Mouse (Mus musculus) stomach, embryonic 15.5 days (tissue): ENCODE results near the gene Abcg5. TPM values are rescaled to one million over a fixed set of nuclear protein-coding genes. Genes with fewer than 3 reads are reported as not detected.
A peak's percentile ranks its signal among the peaks of the same experiment; 100 is the strongest.

Source experiments
- ATAC-seq: fragments of 200-750 bp; cut with Nextera tagmentation; 2 replicates; pipeline ENCODE4 v1.8.0; 2017; ENCODE audit warnings: low read depth, moderate number of reproducible peaks, moderate TSS enrichment; ENCODE audit not compliant: insufficient read depth, low FRiP score
- H3K27ac ChIP-seq: fragments of 300-500 bp; sonication (generic); 2 replicates; pipeline ENCODE4 v1.5.1; 2015; ENCODE audit warnings: mild to moderate bottlenecking, inconsistent platforms
- H3K27me3 ChIP-seq: fragments of 300-500 bp; sonication (generic); replicated peaks from 2 replicates; pipeline ENCODE4 v1.6.1; 2015; ENCODE audit warnings: inconsistent platforms
- H3K36me3 ChIP-seq: fragments of 300-500 bp; sonication (generic); 2 replicates; pipeline ENCODE4 v1.6.1; 2015; ENCODE audit warnings: inconsistent platforms
- H3K4me1 ChIP-seq: fragments of 300-500 bp; sonication (generic); 2 replicates; pipeline ENCODE4 v1.6.1; 2015; ENCODE audit warnings: inconsistent platforms
- H3K4me2 ChIP-seq: fragments of 300-500 bp; sonication (generic); 2 replicates; pipeline ENCODE4 v1.6.1; 2015; ENCODE audit warnings: mild to moderate bottlenecking, inconsistent platforms
- H3K4me3 ChIP-seq: fragments of 300-500 bp; sonication (generic); replicated peaks from 2 replicates; pipeline ENCODE4 v1.5.1; 2015; ENCODE audit warnings: inconsistent platforms
- H3K9ac ChIP-seq: fragments of 300-500 bp; sonication (generic); 2 replicates; pipeline ENCODE4 v1.6.1; 2015; ENCODE audit warnings: inconsistent platforms
- H3K9me3 ChIP-seq: fragments of 300-500 bp; sonication (generic); 2 replicates; pipeline ENCODE4 v1.6.1; 2016; ENCODE audit warnings: inconsistent platforms
- WGBS: fragments of 180-500 bp; shearing (Covaris S2); methylation state at CpG from one replicate; pipeline ENCODE4 v1.1.7; 2015; 5-methylcytosine and 5-hydroxymethylcytosine counted together
- polyA plus RNA-seq: library from polyadenylated mRNA; unstranded; fragments of >200 nt; fragmentation: Nextera tagmentation; extraction: Ambion mirVana; gene quantifications from 2 replicates; pipeline ENCODE4 v1.2.1, GENCODE M21; 2015

Abcg5 gene
- polyA plus RNA-seq, 1 experiment from 2014 or later = 0.90 TPM

GRCm38 (mm10) chr17:84641893-84642292 is 40.9 kb downstream of the Abcg5 start:
- H3K9ac ChIP-seq = no peak overlapping the region
- peaks cover 5% of the 10 kb centered on the region for H3K4me1 ChIP-seq
- no peaks in the 10 kb centered on the region for H3K36me3 ChIP-seq
- H3K27ac ChIP-seq = no peak overlapping the region
- no peak overlapping the region for H3K4me2 ChIP-seq
- 35% methylated on average over 3 of the region's 3 CpGs for WGBS
- no peak for ATAC-seq
- no peaks in the 10 kb centered on the region for H3K27me3 ChIP-seq
- H3K4me3 ChIP-seq = no peak overlapping the region
- H3K9me3 ChIP-seq = no peaks in the 10 kb centered on the region

GRCm38 (mm10) chr17:84639796-84640378 is 42.9 kb downstream of the Abcg5 start:
- no peak overlapping the region for H3K9ac ChIP-seq
- H3K4me2 ChIP-seq = no peak overlapping the region
- WGBS = 79% methylated on average over 10 of the region's 10 CpGs
- H3K4me1 ChIP-seq = no peaks in the 10 kb centered on the region; the same call in 1 of the 2 replicates
- no peaks in the 10 kb centered on the region for H3K9me3 ChIP-seq
- no peak for ATAC-seq
- no peaks in the 10 kb centered on the region for H3K36me3 ChIP-seq
- H3K27ac ChIP-seq = peak overlapping the region; percentile 2; the same call in 1 of the 2 replicates
- H3K4me3 ChIP-seq = no peak overlapping the region
- no peaks in the 10 kb centered on the region for H3K27me3 ChIP-seq

- ATAC-seq = no peak
- WGBS = 89% methylated on average over 6 of the region's 6 CpGs
Measured at GRCm38 (mm10) chr17:84637971-84638370, 44.8 kb downstream of the Abcg5 start.

GRCm38 (mm10) chr17:84636328-84636727 is 46.5 kb downstream of the Abcg5 start:
- no peaks in the 10 kb centered on the region for H3K27me3 ChIP-seq
- H3K4me1 ChIP-seq = no peaks in the 10 kb centered on the region; the same call in 1 of the 2 replicates
- no peak overlapping the region for H3K4me2 ChIP-seq
- 48% methylated on average over 8 of the region's 8 CpGs for WGBS
- no peak for ATAC-seq
- no peaks in the 10 kb centered on the region for H3K36me3 ChIP-seq
- no peak overlapping the region for H3K4me3 ChIP-seq
- no peak overlapping the region for H3K9ac ChIP-seq
- no peaks in the 10 kb centered on the region for H3K9me3 ChIP-seq
- no peak overlapping the region; the same call in 1 of the 2 replicates for H3K27ac ChIP-seq

More at GRCm38 (mm10) chr17:84637971-84638370, 44.8 kb downstream of the Abcg5 start:
- Histone ChIP-seq H3K27ac (no peak overlapping the region), H3K4me2 (no peak overlapping the region), H3K27me3 (no peaks in the 10 kb centered on the region), H3K36me3 (no peaks in the 10 kb centered on the region), H3K4me3 (no peak overlapping the region), H3K9ac (no peak overlapping the region), H3K9me3 (no peaks in the 10 kb centered on the region), H3K4me1 (no peaks in the 10 kb centered on the region; the same call in 1 of the 2 replicates)

- no peaks in the 10 kb centered on the region for H3K36me3 ChIP-seq
- no peak overlapping the region for H3K9ac ChIP-seq
- H3K27ac ChIP-seq = no peak overlapping the region
- no peak overlapping the region for H3K4me2 ChIP-seq
- no peaks in the 10 kb centered on the region for H3K27me3 ChIP-seq
- H3K4me1 ChIP-seq = no peaks in the 10 kb centered on the region
- 70% methylated on average over 13 of the region's 13 CpGs for WGBS
- no peaks in the 10 kb centered on the region for H3K9me3 ChIP-seq
- ATAC-seq = no peak
- no peak overlapping the region for H3K4me3 ChIP-seq
Measured at GRCm38 (mm10) chr17:84633443-84633842, 49.4 kb downstream of the Abcg5 start.

GRCm38 (mm10) chr17:84631836-84632235 is 51.0 kb downstream of the Abcg5 start:
- no peak for ATAC-seq
- H3K36me3 ChIP-seq = no peaks in the 10 kb centered on the region
- peaks cover 2% of the 10 kb centered on the region; the same call in 1 of the 2 replicates for H3K4me1 ChIP-seq
- H3K27me3 ChIP-seq = no peaks in the 10 kb centered on the region
- H3K27ac ChIP-seq = no peak overlapping the region
- no peak overlapping the region for H3K4me2 ChIP-seq
- WGBS = 91% methylated on average over 6 of the region's 6 CpGs
- no peaks in the 10 kb centered on the region for H3K9me3 ChIP-seq
- H3K4me3 ChIP-seq = no peak overlapping the region
- no peak overlapping the region for H3K9ac ChIP-seq

GRCm38 (mm10) chr17:84628611-84629010 is 54.2 kb downstream of the Abcg5 start:
- H3K4me3 ChIP-seq = no peak overlapping the region
- no peaks in the 10 kb centered on the region for H3K27me3 ChIP-seq
- ATAC-seq = no peak
- H3K36me3 ChIP-seq = no peaks in the 10 kb centered on the region
- H3K27ac ChIP-seq = no peak overlapping the region
- 78% methylated on average over 9 of the region's 9 CpGs for WGBS
- peaks cover 4% of the 10 kb centered on the region; the same call in 1 of the 2 replicates for H3K4me1 ChIP-seq
- no peak overlapping the region for H3K9ac ChIP-seq
- no peaks in the 10 kb centered on the region for H3K9me3 ChIP-seq
- no peak overlapping the region for H3K4me2 ChIP-seq

GRCm38 (mm10) chr17:84627721-84628120 is 55.1 kb downstream of the Abcg5 start:
- Histone ChIP-seq H3K4me3 (no peak overlapping the region), H3K9me3 (no peaks in the 10 kb centered on the region), H3K9ac (no peak overlapping the region), H3K36me3 (no peaks in the 10 kb centered on the region), H3K27me3 (no peaks in the 10 kb centered on the region), H3K27ac (no peak overlapping the region), H3K4me2 (no peak overlapping the region), H3K4me1 (peaks cover 4% of the 10 kb centered on the region; the same call in 1 of the 2 replicates)
- no peak for ATAC-seq
- 83% methylated on average over 10 of the region's 10 CpGs for WGBS

- Histone ChIP-seq H3K4me2 (peak overlapping the region; percentile 87), H3K36me3 (no peaks in the 10 kb centered on the region), H3K27ac (no peak overlapping the region; the same call in 1 of the 2 replicates), H3K27me3 (no peaks in the 10 kb centered on the region), H3K4me1 (peaks cover 4% of the 10 kb centered on the region; the same call in 1 of the 2 replicates), H3K9ac (peak overlapping the region; percentile 25; the same call in 1 of the 2 replicates), H3K9me3 (no peaks in the 10 kb centered on the region), H3K4me3 (peak overlapping the region; percentile 70)
- 17% methylated on average over 9 of the region's 9 CpGs for WGBS
- peak; percentile 10; the same call in 1 of the 2 replicates for ATAC-seq
Measured at GRCm38 (mm10) chr17:84626857-84627305, 55.9 kb downstream of the Abcg5 start.

- Histone ChIP-seq H3K9ac (peak within 1 kb of the TSS; percentile 25), H3K4me3 (peak within 1 kb of the TSS; percentile 70), H3K4me2 (peak within 1 kb of the TSS; percentile 87), H3K36me3 (no peaks in the 10 kb centered on the region), H3K27me3 (no peaks in the 10 kb centered on the region), H3K9me3 (no peaks in the 10 kb centered on the region), H3K27ac (peak within 1 kb of the TSS; percentile 51; the same call in 1 of the 2 replicates), H3K4me1 (peaks cover 4% of the 10 kb centered on the region; the same call in 1 of the 2 replicates)
- whole genome bisulfite sequencing = 2% methylated on average over 23 of the region's 25 CpGs
- ATAC-seq = peak; percentile 95
Measured at GRCm38 (mm10) chr17:84626276-84626856, 56.4 kb downstream of the Abcg5 start, which contains the start of gene Dync2li1. Gene Dync2li1 (plus strand): TSS chr17:84626496.

GRCm38 (mm10) chr17:84622873-84623272 is 59.9 kb downstream of the Abcg5 start:
- H3K36me3 ChIP-seq = no peaks in the 10 kb centered on the region
- H3K9ac ChIP-seq = no peak overlapping the region
- H3K4me2 ChIP-seq = no peak overlapping the region
- H3K4me1 ChIP-seq = peaks cover 4% of the 10 kb centered on the region; the same call in 1 of the 2 replicates
- WGBS = 43% methylated on average over 2 of the region's 2 CpGs
- H3K4me3 ChIP-seq = no peak overlapping the region
- no peaks in the 10 kb centered on the region for H3K9me3 ChIP-seq
- H3K27me3 ChIP-seq = no peaks in the 10 kb centered on the region
- peak overlapping the region; percentile 77 for H3K27ac ChIP-seq
- no peak for ATAC-seq

GRCm38 (mm10) chr17:84622028-84622427 is 60.8 kb downstream of the Abcg5 start:
- Histone ChIP-seq H3K9me3 (no peaks in the 10 kb centered on the region), H3K4me3 (no peak overlapping the region), H3K4me2 (no peak overlapping the region), H3K27me3 (no peaks in the 10 kb centered on the region), H3K27ac (no peak overlapping the region), H3K36me3 (no peaks in the 10 kb centered on the region), H3K4me1 (peaks cover 3% of the 10 kb centered on the region; the same call in 1 of the 2 replicates), H3K9ac (no peak overlapping the region)
- 78% methylated on average over 4 of the region's 4 CpGs for WGBS
- ATAC-seq = no peak
